Mouse (Mus musculus) brown adipose tissue, adult 24 weeks (tissue): ENCODE results near the gene Map4k5. TPM values are rescaled to one million over a fixed set of nuclear protein-coding genes. Genes with fewer than 3 reads are reported as not detected.

ENCODE experiments used
- H3K27ac ChIP-seq: fragments of 200-500 bp; replicated peaks from 2 replicates; pipeline ENCODE4 v1.5.1; 2012; ENCODE audit warnings: low read depth, mild to moderate bottlenecking, low read length
- H3K4me1 ChIP-seq: fragments of 200-500 bp; 2 replicates; pipeline ENCODE4 v1.6.1; 2012; ENCODE audit warnings: low read length, mixed read lengths; ENCODE audit not compliant: control insufficient read depth, insufficient read depth, insufficient read length
- H3K4me3 ChIP-seq: fragments of 200-500 bp; 2 replicates; pipeline ENCODE4 v1.5.1; 2012; ENCODE audit warnings: low read depth, mild to moderate bottlenecking, low read length, moderate library complexity; ENCODE audit not compliant: insufficient read depth
- polyA plus RNA-seq: library from polyadenylated mRNA; stranded (reverse); fragments of >200 nt; gene quantifications from 2 replicates; pipeline ENCODE4 v1.2.4, GENCODE M21; 2012; ENCODE audit not compliant: missing spikeins, insufficient read depth, insufficient read length

Gene Map4k5
- polyA plus RNA-seq, 1 experiment = 12.0 TPM

- H3K27ac ChIP-seq = no peak overlapping the region
- no peak overlapping the region for H3K4me3 ChIP-seq
- no peaks in the 10 kb centered on the region for H3K4me1 ChIP-seq
Measured at GRCm38 (mm10) chr12:69898119-69898518, 5.1 kb upstream of the Map4k5 start.

GRCm38 (mm10) chr12:69895046-69895445 lies 2.0 kb upstream of the Map4k5 start:
- Histone ChIP-seq H3K4me3 (no peak overlapping the region), H3K27ac (peak overlapping the region; percentile 76), H3K4me1 (peaks cover 8% of the 10 kb centered on the region; the same call in 1 of the 2 replicates)

DNA sequence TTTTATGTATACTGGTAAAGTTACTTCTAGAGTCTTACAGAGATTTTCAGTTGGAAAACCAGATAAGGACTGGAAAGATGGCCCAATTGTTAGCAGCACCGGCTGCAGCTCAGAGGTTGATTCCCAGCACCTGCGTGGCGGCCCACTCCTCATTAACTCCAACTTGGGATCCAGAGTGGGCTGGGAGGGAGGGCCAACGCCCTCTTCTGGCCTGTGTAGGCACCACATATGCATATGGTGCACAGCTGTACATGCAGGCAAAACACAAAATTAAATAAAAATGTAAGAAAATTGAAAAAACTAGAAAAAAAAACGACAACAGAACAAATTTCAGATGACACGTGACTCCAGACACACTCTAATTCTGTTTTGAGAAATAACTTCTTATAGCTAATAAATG lies 927 bp upstream of the Map4k5 start:
- Histone ChIP-seq H3K4me1 (peaks cover 8% of the 10 kb centered on the region; the same call in 1 of the 2 replicates), H3K27ac (0 out of 2 replicates have a peak overlapping the region, but pooled peaks have one; percentile 29), H3K4me3 (no peak overlapping the region)

GRCm38 (mm10) chr12:69891721-69892120 lies 1.3 kb downstream of the Map4k5 start:
- Histone ChIP-seq H3K27ac (peak overlapping the region; percentile 86), H3K4me1 (peaks cover 20% of the 10 kb centered on the region)

GRCm38 (mm10) chr12:69890476-69890875 lies 2.5 kb downstream of the Map4k5 start:
- Histone ChIP-seq H3K4me3 (peak overlapping the region; percentile 7), H3K4me1 (peaks cover 20% of the 10 kb centered on the region), H3K27ac (no peak overlapping the region)

More at GRCm38 (mm10) chr12:69891721-69892120, 1.3 kb downstream of the Map4k5 start:
- peak overlapping the region; percentile 96 for H3K4me3 ChIP-seq

DNA sequence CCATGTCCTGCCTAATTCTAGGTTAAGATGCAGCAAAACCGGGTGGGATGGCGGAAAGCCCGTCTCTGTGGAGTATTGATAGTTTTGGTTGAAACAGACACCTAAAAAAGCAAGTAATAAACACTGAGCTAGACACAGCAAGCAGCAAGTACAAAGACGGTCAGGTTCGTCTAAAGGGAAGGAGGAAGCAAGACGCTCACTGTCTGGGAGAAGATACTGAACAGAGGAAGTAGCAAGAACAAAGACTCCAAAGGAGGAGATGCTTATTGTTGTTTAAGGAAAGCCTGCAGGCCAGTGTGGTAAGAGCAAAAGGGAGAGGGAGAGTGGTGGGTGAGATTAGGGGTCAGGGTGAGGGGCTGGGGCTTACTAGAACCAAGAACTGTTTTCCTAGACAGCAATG lies 2.9 kb downstream of the Map4k5 start:
- H3K4me1 ChIP-seq = peaks cover 20% of the 10 kb centered on the region
- no peak overlapping the region for H3K27ac ChIP-seq
- H3K4me3 ChIP-seq = peak overlapping the region; percentile 7

- Histone ChIP-seq H3K27ac (no peak overlapping the region), H3K4me3 (no peak overlapping the region), H3K4me1 (peaks cover 22% of the 10 kb centered on the region)
Measured at GRCm38 (mm10) chr12:69888345-69888744, 4.7 kb downstream of the Map4k5 start.

DNA sequence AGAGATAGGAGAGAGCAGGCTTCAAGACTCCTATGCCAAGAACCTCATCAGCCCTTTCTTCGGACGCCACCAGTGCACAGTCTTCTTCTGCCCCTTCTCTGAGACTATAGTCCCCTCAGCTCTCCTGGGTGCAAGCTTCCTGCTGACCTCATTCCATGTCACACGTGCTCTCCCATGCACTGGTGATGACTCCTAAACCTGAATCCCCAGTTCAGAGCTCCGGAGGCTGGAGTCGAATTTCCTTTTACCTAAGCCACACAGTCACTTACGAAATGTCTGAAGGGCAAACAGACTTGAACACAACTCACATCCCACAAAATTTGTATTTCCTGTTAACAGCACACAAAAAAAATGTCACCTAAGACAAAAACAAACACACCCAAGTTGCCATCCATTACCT lies 5.2 kb downstream of the Map4k5 start:
- Histone ChIP-seq H3K4me3 (no peak overlapping the region), H3K27ac (no peak overlapping the region), H3K4me1 (peaks cover 22% of the 10 kb centered on the region)

DNA sequence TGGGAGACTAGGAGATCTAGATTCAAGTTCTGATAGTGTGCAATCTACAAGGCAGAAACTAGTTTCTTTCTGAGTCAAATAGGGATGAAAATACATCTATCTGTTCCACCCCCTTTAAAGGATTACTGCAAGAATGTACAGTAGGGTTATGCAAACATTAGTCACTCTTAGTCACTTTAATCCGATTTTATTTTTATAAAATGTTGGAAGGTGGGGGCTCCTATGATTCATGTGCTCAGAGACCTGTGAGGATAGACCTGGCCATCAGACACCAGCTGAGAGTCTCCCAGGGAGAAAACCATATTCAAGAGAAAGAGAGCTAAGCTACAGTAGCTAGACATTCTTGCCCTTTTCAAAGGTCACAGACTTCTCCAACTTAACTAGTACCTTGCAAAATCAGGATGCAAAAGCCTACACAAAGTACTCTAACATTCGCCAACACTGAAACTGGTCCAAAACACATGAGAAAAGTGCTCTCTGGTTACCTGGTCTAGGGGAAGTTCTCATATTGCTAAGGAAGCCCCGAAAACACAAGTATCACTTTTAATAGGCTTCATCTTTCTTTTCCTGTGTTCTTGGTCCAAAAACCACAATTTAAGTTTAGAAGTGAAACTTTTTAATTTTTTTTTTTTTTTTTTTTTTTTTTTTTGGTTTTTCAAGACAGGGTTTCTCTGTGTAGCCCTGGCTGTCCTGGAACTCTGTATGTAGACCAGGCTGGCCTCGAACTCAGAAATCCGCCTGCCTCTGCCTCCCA lies 7.7 kb downstream of the Map4k5 start:
- H3K27ac ChIP-seq = no peak overlapping the region
- peaks cover 25% of the 10 kb centered on the region for H3K4me1 ChIP-seq
- no peak overlapping the region for H3K4me3 ChIP-seq

DNA sequence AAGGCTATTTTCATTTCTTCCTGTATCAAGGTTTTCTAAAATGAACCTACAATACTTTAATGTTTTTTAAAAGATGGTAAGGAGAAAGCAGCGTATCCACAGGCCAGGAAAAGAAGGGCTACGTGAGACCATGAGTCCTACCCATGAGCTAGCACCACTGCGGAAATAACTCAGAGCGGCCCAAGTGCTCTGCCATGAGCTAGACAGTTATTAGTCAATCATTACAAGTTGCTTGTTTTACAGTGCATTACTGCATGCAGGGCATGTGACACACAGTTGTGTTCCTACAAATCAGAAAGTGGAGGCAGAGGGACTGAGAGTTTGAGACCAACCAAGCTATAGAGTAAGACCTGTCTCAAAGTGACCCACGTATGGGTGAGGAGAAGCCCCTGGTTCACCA lies 8.9 kb downstream of the Map4k5 start:
- Histone ChIP-seq H3K4me3 (no peak overlapping the region), H3K27ac (no peak overlapping the region), H3K4me1 (peaks cover 26% of the 10 kb centered on the region)

GRCm38 (mm10) chr12:69881198-69881905 lies 11.6 kb downstream of the Map4k5 start:
- Histone ChIP-seq H3K4me1 (peaks cover 23% of the 10 kb centered on the region), H3K4me3 (no peak overlapping the region)

DNA sequence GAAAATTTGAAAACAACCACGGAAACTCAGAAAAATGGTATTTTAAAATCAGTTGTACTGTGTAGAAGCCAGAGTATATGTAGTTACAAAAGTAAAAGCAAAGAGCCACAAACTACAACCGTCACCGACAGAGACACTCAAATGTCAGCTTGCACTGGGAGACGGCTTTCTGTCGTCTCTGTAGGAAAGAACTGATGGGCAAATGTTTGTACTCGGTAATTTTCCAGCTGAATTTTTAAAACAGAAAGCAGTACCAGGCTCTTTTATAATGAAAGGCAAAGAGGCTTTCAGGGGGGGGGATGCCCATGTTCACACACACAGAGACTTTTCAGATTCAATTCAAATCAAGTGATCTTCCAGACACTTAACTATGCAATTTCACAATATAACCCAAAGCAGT lies 13.3 kb downstream of the Map4k5 start:
- Histone ChIP-seq H3K4me1 (peaks cover 23% of the 10 kb centered on the region), H3K4me3 (no peak overlapping the region), H3K27ac (no peak overlapping the region)

More at GRCm38 (mm10) chr12:69881198-69881905, 11.6 kb downstream of the Map4k5 start:
- no peak overlapping the region for H3K27ac ChIP-seq

DNA sequence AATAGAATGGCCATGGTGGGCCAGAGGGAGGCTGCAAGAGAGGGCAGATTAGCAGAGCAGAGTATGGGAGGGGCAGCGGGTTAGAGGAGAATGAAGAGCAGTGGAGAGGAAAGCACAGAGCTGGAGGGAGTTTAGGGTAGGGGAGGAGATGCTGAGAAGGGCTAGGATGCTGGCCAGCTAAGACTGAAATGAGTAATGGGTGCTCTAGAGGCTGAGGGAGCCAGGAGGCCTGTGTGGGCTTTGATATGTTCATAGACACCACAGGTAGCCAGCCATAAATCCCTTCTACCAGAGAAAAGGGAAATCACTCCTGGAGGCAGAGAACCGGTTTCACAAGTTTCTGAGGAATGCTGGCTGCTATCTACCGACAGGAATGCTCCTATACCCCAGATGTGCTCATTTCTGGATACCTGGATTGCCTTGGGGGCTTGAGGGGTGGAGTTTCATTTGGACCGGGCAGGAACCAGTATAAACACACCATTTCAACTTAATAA lies 13.8 kb downstream of the Map4k5 start:
- Histone ChIP-seq H3K4me3 (no peak overlapping the region), H3K4me1 (peaks cover 23% of the 10 kb centered on the region), H3K27ac (no peak overlapping the region)

GRCm38 (mm10) chr12:69877842-69878363 lies 15.1 kb downstream of the Map4k5 start:
- Histone ChIP-seq H3K27ac (no peak overlapping the region), H3K4me1 (peaks cover 21% of the 10 kb centered on the region), H3K4me3 (no peak overlapping the region)

GRCm38 (mm10) chr12:69871632-69872031 lies 21.4 kb downstream of the Map4k5 start:
- Histone ChIP-seq H3K27ac (no peak overlapping the region), H3K4me1 (peaks cover 8% of the 10 kb centered on the region), H3K4me3 (no peak overlapping the region)
